Mouse (Mus musculus) forebrain, embryonic 11.5 days (tissue): ENCODE results near the gene Vtcn1. TPM values are rescaled to one million over a fixed set of nuclear protein-coding genes. Genes with fewer than 3 reads are reported as not detected.

Experiments used
- ATAC-seq: fragments of 200-750 bp; cut with Nextera tagmentation; replicated peaks from 2 replicates; pipeline ENCODE4 v1.8.0; 2017; ENCODE audit warnings: moderate TSS enrichment; ENCODE audit not compliant: low FRiP score
- DNase-seq: peaks from one replicate; pipeline ENCODE4 v3.0.0-alpha.2; 2017; ENCODE audit warnings: low spot score
- H3K27ac ChIP-seq: fragments of 300-500 bp; sonication (generic); 2 replicates; pipeline ENCODE4 v1.5.1; 2014; ENCODE audit warnings: low read depth, low read length
- H3K27me3 ChIP-seq: fragments of 300-500 bp; sonication (generic); 2 replicates; pipeline ENCODE4 v1.6.1; 2014; ENCODE audit warnings: mild to moderate bottlenecking, low read length, mixed read lengths; ENCODE audit not compliant: control insufficient read depth, insufficient read depth
- H3K36me3 ChIP-seq: fragments of 300-500 bp; sonication (generic); 2 replicates; pipeline ENCODE4 v1.6.1; 2014; ENCODE audit warnings: mild to moderate bottlenecking, low read length, moderate library complexity, mixed read lengths; ENCODE audit not compliant: control insufficient read depth, insufficient read depth
- H3K4me1 ChIP-seq: fragments of 300-500 bp; sonication (generic); replicated peaks from 2 replicates; pipeline ENCODE4 v1.6.1; 2014; ENCODE audit warnings: low read length, mixed read lengths; ENCODE audit not compliant: control insufficient read depth, insufficient read depth
- H3K4me2 ChIP-seq: fragments of 300-500 bp; sonication (generic); 2 replicates; pipeline ENCODE4 v1.6.1; 2014; ENCODE audit warnings: low read depth, mild to moderate bottlenecking, low read length, moderate library complexity, mixed read lengths; ENCODE audit not compliant: severe bottlenecking
- H3K4me3 ChIP-seq: fragments of 300-500 bp; sonication (generic); 2 replicates; pipeline ENCODE4 v1.5.1; 2014; ENCODE audit warnings: low read depth, low read length
- H3K9ac ChIP-seq: fragments of 300-500 bp; sonication (generic); 2 replicates; pipeline ENCODE4 v1.6.1; 2014; ENCODE audit warnings: low read length
- H3K9me3 ChIP-seq: fragments of 300-500 bp; sonication (generic); 2 replicates; pipeline ENCODE4 v1.6.1; 2016; ENCODE audit warnings: low read length, mixed read lengths; ENCODE audit not compliant: control insufficient read depth
- WGBS: fragments of 180-500 bp; shearing (Covaris S2); extraction: QIAGEN DNeasy Blood & Tissue Kit; methylation state at CpG from one replicate; pipeline ENCODE4 v1.1.7; 2014; 5-methylcytosine and 5-hydroxymethylcytosine counted together
- polyA plus RNA-seq: library from polyadenylated mRNA; unstranded; fragments of >200 nt; fragmentation: Nextera tagmentation; extraction: Ambion mirVana; gene quantifications from 2 replicates; pipeline ENCODE4 v1.2.1, GENCODE M21; 2014

Gene Vtcn1
- polyA plus RNA-seq, 1 experiment from 2014 or later: 0.09 TPM

GRCm38 (mm10) chr3:100821276-100821675, 4.0 kb upstream of the Vtcn1 start:
- H3K36me3 ChIP-seq: no peaks in the 10 kb centered on the region
- H3K4me3 ChIP-seq: no peak overlapping the region
- DNase-seq: no peak
- ATAC-seq: no peak
- WGBS: 79% methylated on average over 2 of the region's 2 CpGs
- H3K9ac ChIP-seq: no peak overlapping the region
- no peak overlapping the region for H3K4me2 ChIP-seq
- H3K9me3 ChIP-seq: no peaks in the 10 kb centered on the region
- H3K27me3 ChIP-seq: no peaks in the 10 kb centered on the region
- no peaks in the 10 kb centered on the region for H3K4me1 ChIP-seq
- H3K27ac ChIP-seq: no peak overlapping the region

GRCm38 (mm10) chr3:100843784-100844183, 18.5 kb downstream of the Vtcn1 start:
- Histone ChIP-seq H3K9ac (no peak overlapping the region), H3K4me2 (no peak overlapping the region), H3K4me3 (no peak overlapping the region), H3K27ac (no peak overlapping the region), H3K36me3 (no peaks in the 10 kb centered on the region), H3K27me3 (no peaks in the 10 kb centered on the region), H3K9me3 (no peaks in the 10 kb centered on the region), H3K4me1 (no peaks in the 10 kb centered on the region)
- ATAC-seq: no peak
- WGBS: 82% methylated on average over 3 of the region's 3 CpGs
- DNase-seq: no peak

GRCm38 (mm10) chr3:100844366-100844765, 19.1 kb downstream of the Vtcn1 start:
- 84% methylated on average over 5 of the region's 5 CpGs for WGBS
- Histone ChIP-seq H3K4me2 (no peak overlapping the region), H3K9me3 (no peaks in the 10 kb centered on the region), H3K36me3 (no peaks in the 10 kb centered on the region), H3K4me1 (no peaks in the 10 kb centered on the region), H3K4me3 (no peak overlapping the region), H3K27ac (no peak overlapping the region), H3K27me3 (no peaks in the 10 kb centered on the region), H3K9ac (no peak overlapping the region)
- DNase-seq (no peak), ATAC-seq (no peak)

- Histone ChIP-seq H3K4me2 (no peak overlapping the region), H3K27me3 (no peaks in the 10 kb centered on the region), H3K27ac (no peak overlapping the region), H3K4me3 (no peak overlapping the region), H3K4me1 (no peaks in the 10 kb centered on the region), H3K9ac (no peak overlapping the region), H3K36me3 (no peaks in the 10 kb centered on the region), H3K9me3 (no peaks in the 10 kb centered on the region)
- ATAC-seq: no peak
- WGBS: 89% methylated on average over 7 of the region's 7 CpGs
- no peak for DNase-seq
Observed at GRCm38 (mm10) chr3:100848348-100848747, 23.1 kb downstream of the Vtcn1 start.

GRCm38 (mm10) chr3:100850468-100850867, 25.2 kb downstream of the Vtcn1 start:
- H3K36me3 ChIP-seq: no peaks in the 10 kb centered on the region
- no peak overlapping the region for H3K4me3 ChIP-seq
- H3K27me3 ChIP-seq: no peaks in the 10 kb centered on the region
- no peak overlapping the region for H3K4me2 ChIP-seq
- ATAC-seq (no peak), DNase-seq (no peak)
- no peaks in the 10 kb centered on the region for H3K9me3 ChIP-seq
- no peaks in the 10 kb centered on the region for H3K4me1 ChIP-seq
- H3K9ac ChIP-seq: no peak overlapping the region
- 79% methylated on average over 6 of the region's 6 CpGs for WGBS
- no peak overlapping the region for H3K27ac ChIP-seq

- DNase-seq (no peak), ATAC-seq (no peak)
- Histone ChIP-seq H3K36me3 (no peaks in the 10 kb centered on the region), H3K9ac (no peak overlapping the region), H3K4me2 (no peak overlapping the region), H3K9me3 (no peaks in the 10 kb centered on the region), H3K27ac (no peak overlapping the region), H3K4me3 (no peak overlapping the region), H3K4me1 (no peaks in the 10 kb centered on the region), H3K27me3 (no peaks in the 10 kb centered on the region)
- WGBS: 64% methylated on average over 9 of the region's 9 CpGs
Observed at GRCm38 (mm10) chr3:100856050-100856815, 31.0 kb downstream of the Vtcn1 start.

- Histone ChIP-seq H3K4me1 (0 out of 2 replicates have a peak, but pooled peaks cover 2% of the 10 kb centered on the region), H3K9ac (no peak overlapping the region), H3K9me3 (no peaks in the 10 kb centered on the region), H3K4me3 (no peak overlapping the region), H3K4me2 (no peak overlapping the region), H3K27ac (no peak overlapping the region), H3K27me3 (no peaks in the 10 kb centered on the region), H3K36me3 (no peaks in the 10 kb centered on the region)
- DNase-seq (no peak), ATAC-seq (no peak)
- 89% methylated on average over 5 of the region's 5 CpGs for WGBS
Observed at GRCm38 (mm10) chr3:100857139-100857538, 31.9 kb downstream of the Vtcn1 start.

GRCm38 (mm10) chr3:100858334-100859002, 33.2 kb downstream of the Vtcn1 start:
- ATAC-seq (no peak), DNase-seq (no peak)
- H3K4me3 ChIP-seq: no peak overlapping the region

More at GRCm38 (mm10) chr3:100858334-100859002, 33.2 kb downstream of the Vtcn1 start:
- 93% methylated on average over 5 of the region's 5 CpGs for WGBS
- Histone ChIP-seq H3K27me3 (no peaks in the 10 kb centered on the region), H3K9ac (no peak overlapping the region), H3K27ac (no peak overlapping the region), H3K36me3 (no peaks in the 10 kb centered on the region), H3K9me3 (no peaks in the 10 kb centered on the region), H3K4me2 (no peak overlapping the region), H3K4me1 (0 out of 2 replicates have a peak, but pooled peaks cover 2% of the 10 kb centered on the region)
